Mouse (Mus musculus): ENCODE results near the gene Atf3. TPM values are rescaled to one million over a fixed set of nuclear protein-coding genes. Genes with fewer than 3 reads are reported as not detected.

The Atf3 gene
- polyA plus RNA-seq, 1 experiment from 2014 or later: 2.2 TPM

GRCm38 (mm10) chr1:191189671-191190372 lies 28.0 kb downstream of the Atf3 start:
- H3K27me3 ChIP-seq: peaks cover 94% of the 10 kb centered on the region
- H3K4me1 ChIP-seq (replicated peaks): peaks cover 17% of the 10 kb centered on the region
- no peak for ATAC-seq (ENCODE audit: insufficient read depth)
- no peaks in the 10 kb centered on the region for H3K36me3 ChIP-seq (replicated peaks)
- H3K9me3 ChIP-seq (replicated peaks): no peaks in the 10 kb centered on the region
- H3K27ac ChIP-seq (replicated peaks): no peak overlapping the region
- no peak overlapping the region for H3K9ac ChIP-seq
- H3K4me3 ChIP-seq (replicated peaks): no peak overlapping the region
- WGBS (ENCODE audit: insufficient replicate concordance): 34% methylated on average over 6 of the region's 6 CpGs
- H3K4me2 ChIP-seq: no peak overlapping the region

GRCm38 (mm10) chr1:191186386-191186770 lies 31.5 kb downstream of the Atf3 start:
- Histone ChIP-seq H3K27ac (replicated peaks) (no peak overlapping the region), H3K4me2 (peak overlapping the region; percentile 84; the same call in 1 of the 2 replicates), H3K36me3 (replicated peaks) (no peaks in the 10 kb centered on the region), H3K27me3 (peaks cover 99% of the 10 kb centered on the region), H3K9me3 (replicated peaks) (no peaks in the 10 kb centered on the region), H3K9ac (no peak overlapping the region), H3K4me3 (replicated peaks) (no peak overlapping the region), H3K4me1 (replicated peaks) (peaks cover 41% of the 10 kb centered on the region)
- ATAC-seq (ENCODE audit: insufficient read depth): no peak
- 4% methylated on average over 7 of the region's 7 CpGs for WGBS (ENCODE audit: insufficient replicate concordance)

- peaks cover 99% of the 10 kb centered on the region for H3K27me3 ChIP-seq
- under 1% methylated on average over 16 of the region's 16 CpGs for WGBS (ENCODE audit: insufficient replicate concordance)
- H3K36me3 ChIP-seq (replicated peaks): no peaks in the 10 kb centered on the region
- no peak for ATAC-seq (ENCODE audit: insufficient read depth)
- H3K27ac ChIP-seq (replicated peaks): no peak overlapping the region
- peak overlapping the region; percentile 57 for H3K4me3 ChIP-seq (replicated peaks)
- no peaks in the 10 kb centered on the region for H3K9me3 ChIP-seq (replicated peaks)
- no peak overlapping the region for H3K9ac ChIP-seq
- peak overlapping the region; percentile 84 for H3K4me2 ChIP-seq
- peaks cover 45% of the 10 kb centered on the region for H3K4me1 ChIP-seq (replicated peaks)
These were observed 32.0 kb downstream of the Atf3 start for GRCm38 (mm10) chr1:191185761-191186385.

DNA sequence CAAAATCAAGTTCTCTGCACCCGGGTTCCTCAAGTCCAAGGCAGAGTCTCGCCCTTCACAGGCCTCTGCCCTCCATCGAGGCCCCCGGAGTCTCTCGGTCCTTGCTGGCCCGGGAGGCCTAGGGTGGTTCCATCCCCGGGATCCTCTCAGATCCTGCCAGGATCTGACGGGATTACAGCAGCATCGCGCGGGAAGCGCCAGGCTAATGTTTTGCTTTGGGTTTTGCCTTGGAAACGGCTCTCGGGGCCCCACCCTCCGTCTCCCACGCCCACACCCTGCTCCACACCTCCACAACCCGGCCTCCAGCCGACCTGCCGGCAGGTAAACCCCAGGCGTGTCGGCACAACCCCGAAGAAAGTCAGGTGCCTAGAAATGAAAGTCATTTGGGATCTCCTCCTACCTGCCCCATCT lies 33.0 kb downstream of the Atf3 start:
- H3K4me1 ChIP-seq (replicated peaks): peaks cover 54% of the 10 kb centered on the region
- no peak overlapping the region for H3K27ac ChIP-seq (replicated peaks)
- no peak overlapping the region for H3K9ac ChIP-seq
- peak overlapping the region; percentile 57 for H3K4me3 ChIP-seq (replicated peaks)
- no peak for ATAC-seq (ENCODE audit: insufficient read depth)
- WGBS (ENCODE audit: insufficient replicate concordance): under 1% methylated on average over 22 of the region's 22 CpGs
- peaks cover 99% of the 10 kb centered on the region for H3K27me3 ChIP-seq
- peak overlapping the region; percentile 84 for H3K4me2 ChIP-seq
- H3K9me3 ChIP-seq (replicated peaks): no peaks in the 10 kb centered on the region
- no peaks in the 10 kb centered on the region for H3K36me3 ChIP-seq (replicated peaks)

GRCm38 (mm10) chr1:191184066-191184815 lies 33.6 kb downstream of the Atf3 start:
- Histone ChIP-seq H3K9ac (no peak overlapping the region; the same call in 1 of the 2 replicates), H3K4me3 (replicated peaks) (peak overlapping the region; percentile 57), H3K4me1 (replicated peaks) (peaks cover 57% of the 10 kb centered on the region), H3K4me2 (peak overlapping the region; percentile 84), H3K27me3 (peaks cover 99% of the 10 kb centered on the region), H3K9me3 (replicated peaks) (no peaks in the 10 kb centered on the region), H3K36me3 (replicated peaks) (no peaks in the 10 kb centered on the region), H3K27ac (replicated peaks) (no peak overlapping the region)
- WGBS (ENCODE audit: insufficient replicate concordance): 3% methylated on average over 42 of the region's 42 CpGs
- no peak for ATAC-seq (ENCODE audit: insufficient read depth)

- H3K9ac ChIP-seq: peak overlapping the region; percentile 57
- no peaks in the 10 kb centered on the region for H3K36me3 ChIP-seq (replicated peaks)
- H3K27ac ChIP-seq (replicated peaks): peak overlapping the region; percentile 57; the same call in 1 of the 2 replicates
- peak overlapping the region; percentile 57 for H3K4me3 ChIP-seq (replicated peaks)
- H3K4me2 ChIP-seq: peak overlapping the region; percentile 84
- ATAC-seq (ENCODE audit: insufficient read depth): peak; percentile 80
- H3K27me3 ChIP-seq: peaks cover 99% of the 10 kb centered on the region
- WGBS (ENCODE audit: insufficient replicate concordance): under 1% methylated on average over 66 of the region's 67 CpGs
- H3K9me3 ChIP-seq (replicated peaks): no peaks in the 10 kb centered on the region
- H3K4me1 ChIP-seq (replicated peaks): peaks cover 59% of the 10 kb centered on the region
These were observed 34.4 kb downstream of the Atf3 start for GRCm38 (mm10) chr1:191183163-191184065.

- Histone ChIP-seq H3K27ac (replicated peaks) (peak overlapping the region; percentile 57; the same call in 1 of the 2 replicates), H3K9ac (peak overlapping the region; percentile 57), H3K9me3 (replicated peaks) (no peaks in the 10 kb centered on the region), H3K4me2 (peak overlapping the region; percentile 84), H3K36me3 (replicated peaks) (no peaks in the 10 kb centered on the region), H3K27me3 (peaks cover 100% of the 10 kb centered on the region), H3K4me3 (replicated peaks) (peak overlapping the region; percentile 57), H3K4me1 (replicated peaks) (peaks cover 63% of the 10 kb centered on the region)
- peak; percentile 36 for ATAC-seq (ENCODE audit: insufficient read depth)
- under 1% methylated on average over 61 of the region's 61 CpGs for WGBS (ENCODE audit: insufficient replicate concordance)
These were observed 35.2 kb downstream of the Atf3 start for GRCm38 (mm10) chr1:191182431-191183162.

DNA sequence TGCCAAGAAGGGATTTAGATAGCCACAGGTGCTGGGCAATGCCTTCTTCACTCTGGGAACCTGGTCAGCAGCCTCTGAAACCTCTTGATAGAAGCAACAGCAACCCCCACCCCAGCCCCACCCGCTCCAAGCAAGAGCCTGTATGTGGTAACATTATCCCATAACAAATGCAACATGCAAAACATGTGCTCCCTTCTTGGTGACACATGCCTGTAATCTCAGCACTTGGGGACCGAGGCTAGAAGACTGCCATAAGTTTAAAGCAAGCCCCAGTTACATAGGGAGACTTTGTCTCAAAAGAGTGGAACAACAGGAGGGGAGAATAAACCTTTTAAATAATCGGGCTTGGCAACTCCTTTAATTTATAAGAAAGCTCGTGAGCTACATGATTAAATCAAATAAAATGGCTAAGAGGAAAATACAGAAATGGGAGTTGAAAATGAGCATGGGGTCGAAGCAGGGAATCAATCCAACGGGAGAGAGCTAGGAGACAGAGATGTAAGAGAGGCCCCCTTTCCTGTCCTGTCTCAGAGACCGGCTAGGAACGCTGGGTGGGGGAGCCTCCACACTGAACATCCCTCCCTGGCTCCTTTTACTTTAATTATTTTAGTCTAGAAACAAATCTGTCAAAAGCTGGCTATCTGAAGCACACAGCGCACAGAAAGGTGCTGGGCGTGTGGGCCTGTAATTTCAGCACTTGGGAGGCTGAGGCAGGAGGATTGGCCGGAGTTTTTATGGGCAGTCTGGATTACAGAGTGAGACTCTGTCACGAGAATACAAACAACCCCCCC lies 36.2 kb downstream of the Atf3 start:
- peaks cover 63% of the 10 kb centered on the region for H3K4me1 ChIP-seq (replicated peaks)
- no peak overlapping the region for H3K9ac ChIP-seq
- no peak for ATAC-seq (ENCODE audit: insufficient read depth)
- 26% methylated on average over 12 of the region's 12 CpGs for WGBS (ENCODE audit: insufficient replicate concordance)
- peaks cover 100% of the 10 kb centered on the region for H3K27me3 ChIP-seq
- H3K27ac ChIP-seq (replicated peaks): no peak overlapping the region
- peak overlapping the region; percentile 84 for H3K4me2 ChIP-seq
- H3K4me3 ChIP-seq (replicated peaks): peak overlapping the region; percentile 57; the same call in 1 of the 2 replicates
- no peaks in the 10 kb centered on the region for H3K36me3 ChIP-seq (replicated peaks)
- no peaks in the 10 kb centered on the region for H3K9me3 ChIP-seq (replicated peaks)

DNA sequence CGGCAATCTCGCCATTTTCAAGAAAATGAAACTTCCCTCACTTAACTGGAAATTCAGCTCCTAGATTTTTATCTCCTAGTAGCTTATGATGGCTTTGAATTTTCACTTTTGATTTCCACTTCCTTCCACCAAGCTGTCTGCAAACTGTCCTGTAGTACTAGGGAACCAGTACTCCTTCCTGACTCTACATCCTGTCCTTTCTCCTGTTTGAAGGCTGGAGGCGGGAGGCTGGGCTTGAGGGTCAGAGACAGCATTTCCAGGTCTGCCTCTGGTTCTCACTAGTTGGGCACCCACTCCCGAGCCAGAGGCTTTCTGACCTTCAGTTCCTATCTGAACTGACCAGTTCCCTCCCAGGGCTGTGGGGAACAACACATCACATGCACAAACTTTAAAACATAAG lies 37.4 kb downstream of the Atf3 start:
- Histone ChIP-seq H3K9ac (no peak overlapping the region), H3K27me3 (peaks cover 96% of the 10 kb centered on the region), H3K9me3 (replicated peaks) (no peaks in the 10 kb centered on the region), H3K36me3 (replicated peaks) (no peaks in the 10 kb centered on the region), H3K4me1 (replicated peaks) (peaks cover 52% of the 10 kb centered on the region), H3K4me3 (replicated peaks) (no peak overlapping the region), H3K4me2 (0 out of 2 replicates have a peak overlapping the region, but pooled peaks have one; percentile 13), H3K27ac (replicated peaks) (no peak overlapping the region)
- WGBS (ENCODE audit: insufficient replicate concordance): 32% methylated on average over 4 of the region's 4 CpGs
- no peak for ATAC-seq (ENCODE audit: insufficient read depth)
